Mouse (Mus musculus) ES-Bruce4 (cell line): ENCODE measurements around the gene Hmga1. TPM values are rescaled to one million over a fixed set of nuclear protein-coding genes. Genes with fewer than 3 reads are reported as not detected.

Experiments
- H3K27ac ChIP-seq: 2 replicates; pipeline ENCODE4 v1.5.1; 2012; ENCODE audit warnings: low read length, inconsistent platforms; ENCODE audit not compliant: insufficient read depth
- H3K27me3 ChIP-seq: 2 replicates; pipeline ENCODE4 v1.6.1; 2012; ENCODE audit warnings: mild to moderate bottlenecking, low read length, inconsistent platforms; ENCODE audit not compliant: control insufficient read depth, poor library complexity, insufficient read depth, severe bottlenecking
- H3K36me3 ChIP-seq: 2 replicates; pipeline ENCODE4 v1.6.1; 2012; ENCODE audit warnings: inconsistent platforms, mild to moderate bottlenecking, low read length, moderate library complexity; ENCODE audit not compliant: control insufficient read depth, poor library complexity, insufficient read depth, severe bottlenecking
- H3K4me1 ChIP-seq: one replicate; pipeline ENCODE4 v1.8.1; 2011; ENCODE audit warnings: low read length; ENCODE audit not compliant: control insufficient read depth, insufficient read depth
- H3K4me3 ChIP-seq: 2 replicates; pipeline ENCODE4 v1.5.1; 2011; ENCODE audit warnings: low read depth, mild to moderate bottlenecking, low read length
- H3K9ac ChIP-seq: 2 replicates; pipeline ENCODE4 v1.6.1; 2012; ENCODE audit warnings: low read depth, mild to moderate bottlenecking, inconsistent platforms; ENCODE audit not compliant: poor library complexity, severe bottlenecking
- H3K9me3 ChIP-seq: replicated peaks from 2 replicates; pipeline ENCODE4 v1.6.1; 2012; ENCODE audit warnings: mild to moderate bottlenecking, low read length, inconsistent platforms; ENCODE audit not compliant: control insufficient read depth, poor library complexity, insufficient read depth, severe bottlenecking
- CTCF ChIP-seq: IDR thresholded peaks from one replicate; pipeline ENCODE4 v1.8.1; 2011; ENCODE audit warnings: low read depth, low read length
- EP300 ChIP-seq: IDR thresholded peaks from 2 replicates; pipeline ENCODE4 v1.6.1; 2011; ENCODE audit warnings: low read depth, low read length; ENCODE audit not compliant: insufficient read depth
- POLR2A ChIP-seq: IDR thresholded peaks from one replicate; pipeline ENCODE4 v1.8.1; 2011; ENCODE audit warnings: low read length; ENCODE audit not compliant: insufficient read depth
- polyA plus RNA-seq: library from polyadenylated mRNA; stranded (reverse); fragments of >200 nt; gene quantifications from 2 replicates; pipeline ENCODE4 v1.2.4, GENCODE M21; 2011; ENCODE audit warnings: low read depth; ENCODE audit not compliant: missing spikeins, insufficient read depth, insufficient read length

Gene Hmga1
- polyA plus RNA-seq, 1 experiment: 933 TPM

- Histone ChIP-seq H3K4me1 (peaks cover 10% of the 10 kb centered on the region), H3K4me3 (no peak overlapping the region), H3K9me3 (no peaks in the 10 kb centered on the region), H3K27ac (no peak overlapping the region), H3K27me3 (no peaks in the 10 kb centered on the region), H3K9ac (no peak overlapping the region), H3K36me3 (no peaks in the 10 kb centered on the region)
- TF ChIP-seq POLR2A (no peak), EP300 (no peak), CTCF (no peak)
Measured at GRCm38 (mm10) chr17:27586661-27587060, 30.4 kb downstream of the Hmga1 start.

GRCm38 (mm10) chr17:27587252-27587651 is 31.0 kb downstream of the Hmga1 start:
- Histone ChIP-seq H3K27ac (no peak overlapping the region), H3K4me3 (no peak overlapping the region), H3K27me3 (no peaks in the 10 kb centered on the region), H3K36me3 (no peaks in the 10 kb centered on the region), H3K9ac (no peak overlapping the region), H3K4me1 (peaks cover 7% of the 10 kb centered on the region), H3K9me3 (no peaks in the 10 kb centered on the region)
- TF ChIP-seq CTCF (no peak), POLR2A (no peak), EP300 (no peak)

GRCm38 (mm10) chr17:27588231-27588630 is 31.9 kb downstream of the Hmga1 start:
- TF ChIP-seq POLR2A: no peak
- no peak for TF ChIP-seq CTCF
- no peak for TF ChIP-seq EP300
- H3K4me3 ChIP-seq: no peak overlapping the region
- H3K9ac ChIP-seq: no peak overlapping the region
- no peaks in the 10 kb centered on the region for H3K36me3 ChIP-seq
- no peaks in the 10 kb centered on the region for H3K27me3 ChIP-seq
- no peak overlapping the region for H3K27ac ChIP-seq
- H3K9me3 ChIP-seq: no peaks in the 10 kb centered on the region
- peaks cover 4% of the 10 kb centered on the region for H3K4me1 ChIP-seq

- Histone ChIP-seq H3K27ac (no peak overlapping the region), H3K36me3 (no peaks in the 10 kb centered on the region), H3K4me1 (no peaks in the 10 kb centered on the region), H3K4me3 (no peak overlapping the region), H3K27me3 (no peaks in the 10 kb centered on the region), H3K9ac (no peak overlapping the region), H3K9me3 (no peaks in the 10 kb centered on the region)
- no peak for TF ChIP-seq EP300
- TF ChIP-seq CTCF: peak; percentile 59
Measured at GRCm38 (mm10) chr17:27591826-27592564, 35.7 kb downstream of the Hmga1 start.

- no peak overlapping the region for H3K27ac ChIP-seq
- H3K9ac ChIP-seq: no peak overlapping the region
- no peak for TF ChIP-seq CTCF
- no peak overlapping the region for H3K4me3 ChIP-seq
- no peaks in the 10 kb centered on the region for H3K36me3 ChIP-seq
- H3K27me3 ChIP-seq: no peaks in the 10 kb centered on the region
- H3K9me3 ChIP-seq: no peaks in the 10 kb centered on the region
- no peaks in the 10 kb centered on the region for H3K4me1 ChIP-seq
Measured at GRCm38 (mm10) chr17:27592565-27592910, 36.2 kb downstream of the Hmga1 start.

GRCm38 (mm10) chr17:27595659-27596375 is 39.5 kb downstream of the Hmga1 start:
- Histone ChIP-seq H3K9ac (no peak overlapping the region), H3K27ac (no peak overlapping the region), H3K27me3 (no peaks in the 10 kb centered on the region), H3K36me3 (no peaks in the 10 kb centered on the region), H3K4me1 (peaks cover under 1% of the 10 kb centered on the region), H3K9me3 (no peaks in the 10 kb centered on the region), H3K4me3 (0 out of 2 replicates have a peak overlapping the region, but pooled peaks have one; percentile 13)
- TF ChIP-seq POLR2A: no peak
